Mouse (Mus musculus) olfactory bulb, adult 2 months (tissue): Measurements from ENCODE around the gene Ppp1r1b. TPM values are rescaled to one million over a fixed set of nuclear protein-coding genes. Genes with fewer than 3 reads are reported as not detected.

Experiments used
- H3K27ac ChIP-seq: fragments of 200-500 bp; 2 replicates; pipeline ENCODE4 v1.5.1; 2012; ENCODE audit warnings: low read depth, low read length; ENCODE audit not compliant: insufficient read depth
- H3K4me1 ChIP-seq: fragments of 200-500 bp; 2 replicates; pipeline ENCODE4 v1.6.1; 2012; ENCODE audit warnings: low read length; ENCODE audit not compliant: control insufficient read depth, insufficient read depth
- H3K4me3 ChIP-seq: fragments of 200-500 bp; 2 replicates; pipeline ENCODE4 v1.5.1; 2012; ENCODE audit warnings: mild to moderate bottlenecking, low read depth, low read length, moderate library complexity; ENCODE audit not compliant: insufficient read depth
- CTCF ChIP-seq: fragments of 200-500 bp; IDR thresholded peaks from 2 replicates; pipeline ENCODE4 v1.5.1; 2012; ENCODE audit warnings: low read depth, mild to moderate bottlenecking, low read length, moderate library complexity; ENCODE audit not compliant: insufficient read depth
- POLR2A ChIP-seq: fragments of 200-500 bp; IDR thresholded peaks from 2 replicates; pipeline ENCODE4 v1.6.1; 2012; ENCODE audit warnings: mild to moderate bottlenecking, low read depth, low read length, moderate library complexity; ENCODE audit not compliant: insufficient read depth
- WGBS: fragments of 180-500 bp; shearing (Covaris S2); methylation state at CpG from one replicate; pipeline ENCODE4 v1.1.7; 2018; 5-methylcytosine and 5-hydroxymethylcytosine counted together
- polyA plus RNA-seq: library from polyadenylated mRNA; stranded (reverse); fragments of >200 nt; gene quantifications from 2 replicates; pipeline ENCODE4 v1.2.4, GENCODE M21; 2012; ENCODE audit warnings: low replicate concordance; ENCODE audit not compliant: missing spikeins, insufficient read depth, insufficient read length

The Ppp1r1b gene
- polyA plus RNA-seq, 1 experiment, result not detected

DNA sequence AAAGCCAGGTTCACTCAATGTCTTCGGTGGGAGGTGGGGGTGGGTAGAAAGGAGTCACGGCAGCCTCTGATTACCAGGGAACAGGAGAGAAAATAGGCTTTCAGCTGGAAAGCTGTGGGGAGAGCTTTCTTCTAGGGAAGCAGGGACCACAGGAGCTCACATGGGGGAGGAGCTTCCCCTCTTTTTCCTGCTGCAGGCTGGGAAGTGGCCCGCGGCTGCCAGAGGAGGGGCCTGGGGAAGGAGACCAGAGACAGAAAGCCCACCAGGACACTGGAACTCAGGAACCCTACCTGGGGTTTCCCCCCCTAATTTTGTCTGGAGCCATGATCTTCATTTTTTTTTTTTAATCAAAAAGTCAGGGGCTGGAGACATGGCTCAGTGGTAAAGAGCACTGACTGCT, 7.6 kb upstream of the Ppp1r1b start:
- H3K27ac ChIP-seq, result no peak overlapping the region
- H3K4me1 ChIP-seq, result peaks cover 11% of the 10 kb centered on the region
- WGBS, result 33% methylated on average over 4 of the region's 4 CpGs
- no peak overlapping the region for H3K4me3 ChIP-seq
- no peak for TF ChIP-seq CTCF
- TF ChIP-seq POLR2A, result no peak

DNA sequence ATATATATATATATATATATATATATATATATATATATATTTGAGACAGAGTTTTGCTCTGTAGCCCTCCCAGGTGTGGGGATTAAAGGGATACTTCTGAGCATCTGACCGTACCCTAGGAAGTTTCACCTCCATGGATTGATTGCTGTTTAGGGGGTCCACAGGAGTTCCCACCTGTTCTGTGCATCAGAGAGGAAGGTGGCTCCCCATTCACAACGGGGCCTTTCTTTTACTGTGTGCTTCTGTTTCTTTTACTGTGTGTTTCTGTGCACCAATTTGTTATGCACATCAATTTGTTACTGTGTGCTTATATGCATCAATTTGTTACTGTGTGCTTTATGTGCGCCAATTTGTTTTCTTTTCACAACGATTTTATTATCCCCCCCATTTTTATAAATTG, 7.0 kb upstream of the Ppp1r1b start:
- Histone ChIP-seq H3K4me1 (peaks cover 13% of the 10 kb centered on the region), H3K27ac (no peak overlapping the region), H3K4me3 (no peak overlapping the region)
- WGBS, result 75% methylated on average over 4 of the region's 4 CpGs
- no peak for TF ChIP-seq POLR2A
- no peak for TF ChIP-seq CTCF

DNA sequence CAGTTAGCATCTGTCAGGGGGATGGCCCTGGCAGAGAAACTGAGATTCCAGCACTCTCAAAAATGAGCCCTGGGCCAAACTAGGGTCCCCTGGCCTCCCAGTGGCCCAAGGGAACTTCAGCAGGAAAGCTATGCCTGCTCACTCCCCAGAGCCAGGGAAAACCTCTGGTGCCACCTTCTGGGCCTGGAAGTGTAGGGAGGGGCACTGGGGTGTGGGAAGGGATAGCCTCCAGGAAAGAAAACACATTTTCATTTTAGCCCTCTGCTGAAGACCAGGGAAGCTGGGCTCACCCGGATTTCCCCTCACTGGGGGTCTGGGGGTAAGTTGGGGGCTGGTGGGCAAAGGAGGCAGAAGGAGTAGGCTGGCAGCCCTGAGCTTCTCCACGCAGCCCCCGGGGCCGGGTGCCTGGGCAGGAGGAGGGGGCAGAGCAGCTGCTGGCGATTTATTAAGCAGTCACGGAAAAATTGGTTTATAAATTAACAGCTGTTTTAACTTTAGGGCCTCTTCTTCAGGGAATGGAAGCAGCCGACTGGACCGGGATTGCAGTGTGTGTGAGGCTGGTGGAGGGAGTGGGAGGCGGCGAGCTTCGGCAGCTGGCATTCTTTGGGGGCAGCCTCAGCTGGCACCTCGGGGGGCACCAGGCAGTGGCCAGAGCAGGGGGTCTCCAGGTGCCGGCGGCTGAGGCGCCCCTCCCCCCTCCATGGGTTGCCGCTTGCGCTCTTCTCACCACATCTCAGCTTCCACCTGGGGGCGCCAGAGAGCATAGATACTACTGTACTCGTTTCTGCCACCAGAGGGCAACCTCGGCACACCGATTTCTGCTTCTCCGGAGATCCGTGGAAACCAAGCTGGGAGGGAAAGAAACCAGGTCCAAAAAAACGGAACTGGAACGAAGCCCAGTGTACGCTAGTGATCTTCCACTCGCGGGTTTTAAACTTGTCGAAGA, 5.9 kb upstream of the Ppp1r1b start:
- WGBS, result 2% methylated on average over 27 of the region's 29 CpGs
- H3K27ac ChIP-seq, result no peak overlapping the region
- TF ChIP-seq CTCF (peak; percentile 100), POLR2A (no peak)
- H3K4me1 ChIP-seq, result peaks cover 19% of the 10 kb centered on the region
- peak overlapping the region; percentile 41 for H3K4me3 ChIP-seq

DNA sequence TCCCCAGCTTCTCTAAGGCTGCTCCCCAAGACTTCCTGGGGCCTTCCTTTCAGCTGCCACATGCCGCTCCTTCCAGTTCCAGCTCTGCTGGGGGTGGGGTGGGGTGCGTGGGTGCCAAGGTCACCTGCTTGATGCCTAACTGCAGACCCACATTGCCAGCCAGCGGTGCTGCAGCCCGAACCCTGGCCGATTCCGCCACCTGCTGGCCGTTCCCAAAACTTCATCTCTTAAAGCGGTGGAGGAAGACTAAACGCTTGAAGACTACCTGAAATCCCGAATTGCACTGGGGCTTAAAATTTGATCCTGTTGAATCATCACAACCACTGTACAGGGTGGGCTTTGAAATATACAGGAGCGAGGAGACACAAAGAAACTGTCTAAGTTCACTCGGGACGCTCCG, 3.0 kb upstream of the Ppp1r1b start:
- WGBS, result under 1% methylated on average over 14 of the region's 14 CpGs
- H3K4me1 ChIP-seq, result peaks cover 31% of the 10 kb centered on the region
- TF ChIP-seq POLR2A (no peak), CTCF (peak; percentile 78)
- H3K27ac ChIP-seq, result no peak overlapping the region
- no peak overlapping the region for H3K4me3 ChIP-seq

DNA sequence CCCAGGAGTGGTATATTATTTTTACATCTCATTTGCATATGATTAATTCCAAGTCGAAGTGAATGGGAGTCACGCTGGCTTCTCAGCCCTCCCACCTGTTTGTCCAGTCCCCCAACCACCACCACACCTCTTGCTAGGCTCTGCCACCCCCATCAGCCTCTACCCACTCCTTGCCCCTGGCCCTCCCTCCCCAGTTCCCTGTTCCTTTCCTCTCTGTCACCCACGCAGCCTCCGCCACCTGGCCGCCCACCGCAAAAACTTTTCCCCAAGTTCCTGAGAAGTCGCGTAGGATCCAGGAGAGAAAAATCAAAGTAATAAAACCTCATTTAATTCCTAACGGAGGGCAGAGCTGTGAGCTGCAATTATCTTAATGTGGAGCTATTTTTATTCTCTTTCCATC, 2.0 kb upstream of the Ppp1r1b start:
- Histone ChIP-seq H3K4me3 (no peak overlapping the region), H3K27ac (no peak overlapping the region), H3K4me1 (peaks cover 31% of the 10 kb centered on the region)
- 11% methylated on average over 9 of the region's 9 CpGs for WGBS
- TF ChIP-seq POLR2A (no peak), CTCF (no peak)

DNA sequence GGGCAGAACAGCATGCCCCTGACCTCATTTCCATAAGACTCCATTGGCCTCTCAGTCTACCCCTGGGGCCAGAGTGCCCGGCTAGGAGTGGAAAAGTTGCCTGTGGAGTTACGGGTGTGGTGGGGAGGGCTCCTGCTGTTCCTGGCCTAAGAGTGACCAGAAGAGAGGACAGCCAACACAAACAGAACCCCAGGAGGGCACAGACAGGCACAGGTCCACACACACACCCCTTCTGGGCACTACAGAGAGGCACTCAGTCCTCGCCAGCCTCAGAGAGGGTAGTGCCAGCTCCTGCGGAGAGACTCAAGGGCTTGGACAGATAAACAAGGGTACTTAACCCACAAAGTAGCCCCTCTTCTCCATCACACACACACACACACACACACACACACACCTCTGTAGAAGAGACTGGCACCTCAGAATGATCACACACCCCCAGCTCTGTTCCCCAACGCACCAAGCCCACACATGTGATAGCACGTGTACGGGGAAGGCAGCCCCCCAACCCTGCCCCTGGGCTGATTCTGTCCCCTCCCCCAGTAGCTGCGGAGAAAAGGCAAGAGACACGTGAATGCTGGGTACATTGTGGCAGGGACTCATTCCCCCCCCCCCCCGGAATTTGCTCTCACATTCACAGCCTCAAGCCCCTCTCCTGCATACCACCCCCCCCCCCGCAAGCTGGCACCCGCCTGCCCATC, 670 bp upstream of the Ppp1r1b start:
- no peak overlapping the region for H3K27ac ChIP-seq
- TF ChIP-seq POLR2A, result no peak
- H3K4me1 ChIP-seq, result peaks cover 26% of the 10 kb centered on the region
- WGBS, result 18% methylated on average over 12 of the region's 12 CpGs
- H3K4me3 ChIP-seq, result peak overlapping the region; percentile 55; the same call in 1 of the 2 replicates

DNA sequence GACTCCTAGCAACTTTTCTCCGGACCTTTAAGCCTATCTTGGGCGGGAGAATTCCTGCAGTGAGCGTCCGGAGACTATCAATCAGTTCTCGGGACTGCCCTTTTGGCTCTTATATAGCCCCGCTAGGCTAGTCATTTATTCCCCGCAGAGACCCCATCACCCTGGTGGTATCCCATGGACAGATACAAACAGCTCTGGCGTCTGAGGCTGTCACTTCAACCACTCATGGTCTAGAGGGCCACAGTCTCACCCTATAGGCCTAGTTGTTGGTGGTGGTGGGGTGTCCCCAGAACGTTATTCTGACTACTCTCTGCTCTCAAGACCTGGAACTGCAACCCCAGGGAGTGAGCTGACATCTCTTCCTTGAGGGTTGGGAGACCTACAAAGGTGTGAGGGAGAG, 1.1 kb downstream of the Ppp1r1b start:
- TF ChIP-seq CTCF, result no peak
- no peak for TF ChIP-seq POLR2A
- H3K27ac ChIP-seq, result no peak overlapping the region
- peak overlapping the region; percentile 55; the same call in 1 of the 2 replicates for H3K4me3 ChIP-seq
- 41% methylated on average over 9 of the region's 9 CpGs for WGBS
- peaks cover 33% of the 10 kb centered on the region for H3K4me1 ChIP-seq

DNA sequence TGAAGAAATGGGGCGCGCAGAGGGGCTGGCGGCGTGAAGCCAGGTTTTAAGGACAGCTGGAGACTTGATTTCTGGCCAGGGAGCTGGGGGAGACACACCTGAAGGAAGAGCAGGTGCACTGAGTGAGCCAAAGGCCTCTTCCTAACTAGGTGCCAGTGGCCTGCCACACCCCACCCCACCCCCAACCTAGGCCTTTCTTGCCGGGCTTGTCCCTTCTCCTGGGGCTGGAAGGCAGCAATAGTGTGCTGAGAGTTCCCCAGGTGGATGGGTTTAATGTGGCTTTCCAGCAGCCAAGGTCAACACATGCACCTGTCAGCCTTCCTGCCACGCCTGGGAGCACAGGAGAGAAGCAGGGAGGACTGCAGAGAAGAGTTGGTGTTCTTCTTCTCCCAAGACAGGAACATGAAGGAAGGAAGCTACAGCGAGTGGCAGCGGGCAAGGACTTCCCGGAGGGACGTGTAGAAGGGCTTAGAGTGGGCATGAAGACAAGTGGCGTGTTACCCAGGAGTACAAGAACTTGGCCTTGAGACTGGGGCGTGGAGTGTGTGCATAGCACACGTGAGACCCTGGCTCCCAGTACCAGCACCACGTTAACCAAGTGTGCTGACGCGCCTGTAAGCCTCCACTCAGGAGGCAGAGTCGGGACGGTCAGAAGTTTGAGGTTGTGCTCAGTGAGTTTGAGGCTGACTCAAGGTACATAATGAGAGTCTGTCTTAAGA, 4.2 kb downstream of the Ppp1r1b start:
- peaks cover 28% of the 10 kb centered on the region for H3K4me1 ChIP-seq
- no peak overlapping the region for H3K4me3 ChIP-seq
- no peak overlapping the region for H3K27ac ChIP-seq
- TF ChIP-seq POLR2A (no peak), CTCF (no peak)
- 84% methylated on average over 18 of the region's 18 CpGs for WGBS

DNA sequence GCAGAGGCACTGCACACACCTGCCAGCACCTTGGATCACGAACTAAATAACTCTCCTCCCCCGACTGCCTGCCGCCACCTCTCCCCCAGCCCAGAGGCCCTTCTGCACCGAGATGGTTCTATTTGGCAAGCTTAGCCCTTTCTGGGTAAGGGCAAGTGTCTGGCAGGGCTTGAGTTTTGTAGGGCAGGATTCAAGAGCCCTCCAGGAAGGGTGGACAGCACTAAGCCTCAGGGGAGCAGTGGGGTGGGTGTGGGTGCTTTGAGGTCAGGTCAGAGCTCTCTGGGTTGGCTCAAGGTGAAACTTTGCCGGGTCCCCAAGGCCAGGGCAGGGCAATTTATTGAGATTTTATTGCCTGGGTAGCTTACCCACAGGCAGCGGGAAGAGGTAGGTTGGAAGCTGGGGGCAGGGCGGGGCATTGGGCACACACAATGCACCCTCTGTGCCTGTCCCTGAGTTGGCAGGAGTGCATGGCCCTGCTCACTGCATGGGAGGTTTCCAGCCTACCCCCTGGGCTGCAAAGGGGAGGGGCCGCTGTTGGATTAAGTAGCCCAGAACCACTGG, 5.5 kb downstream of the Ppp1r1b start:
- no peak overlapping the region for H3K27ac ChIP-seq
- WGBS, result 52% methylated on average over 8 of the region's 8 CpGs
- no peak for TF ChIP-seq POLR2A
- TF ChIP-seq CTCF, result no peak
- H3K4me3 ChIP-seq, result no peak overlapping the region
- peaks cover 18% of the 10 kb centered on the region for H3K4me1 ChIP-seq
